Mouse (Mus musculus) ovary, postnatal 10 days (tissue): ENCODE data around the gene E130218I03Rik.
A peak's percentile ranks its signal among the peaks of the same experiment; 100 is the strongest.

Experiments used
- DNase-seq: peaks from one replicate; pipeline ENCODE4 v3.0.0; 2022; ENCODE audit warnings: low spot score

E130218I03Rik gene

DNA sequence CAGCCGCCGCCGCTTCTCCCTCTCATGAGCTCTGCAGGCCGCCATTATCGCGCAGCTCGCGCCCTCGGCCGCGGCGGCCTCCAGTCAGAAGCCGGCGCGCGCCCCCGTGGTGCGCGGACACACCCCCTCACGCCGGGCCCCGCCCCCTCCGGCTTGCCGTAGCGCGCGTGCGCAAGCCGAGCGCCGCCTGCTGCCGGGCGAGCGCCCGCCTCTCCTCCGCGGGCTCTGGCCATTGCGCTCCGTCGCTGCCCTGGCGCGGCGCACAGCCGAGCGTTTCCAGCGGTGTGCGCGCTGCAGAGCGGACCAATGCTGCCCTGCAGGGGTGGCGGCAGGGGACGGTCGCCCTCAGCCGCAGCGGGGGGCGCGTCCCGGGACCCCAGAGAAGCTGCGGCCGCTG lies 43.7 kb downstream of the E130218I03Rik start:
- peak; percentile 97 for DNase-seq

DNA sequence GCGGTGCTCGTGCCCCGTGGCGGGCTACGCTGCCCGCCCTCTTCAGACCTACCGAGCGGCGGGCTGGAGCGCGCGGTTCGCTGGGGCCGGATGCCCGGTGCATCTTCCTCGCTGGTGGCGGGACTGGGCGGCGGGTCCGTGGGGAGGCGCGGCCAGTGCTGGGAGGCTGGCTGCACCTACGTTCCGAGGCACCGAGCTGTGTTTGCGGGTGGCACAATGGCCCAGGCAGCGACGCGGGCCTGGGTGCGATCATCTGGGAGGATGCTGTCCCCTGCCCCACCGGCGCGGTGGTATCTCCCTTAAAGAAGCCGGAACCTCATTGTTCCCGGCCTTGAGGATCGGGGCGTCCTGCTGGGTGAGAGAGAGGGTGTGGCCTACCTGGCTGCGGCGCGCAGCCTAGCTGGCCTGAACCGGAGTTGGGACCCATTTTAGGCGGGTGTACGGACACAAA lies 44.1 kb downstream of the E130218I03Rik start, which contains the start of gene Pdik1l:
Gene Pdik1l (minus strand): TSS at position 321 of the 451 bp plus-strand sequence.
- DNase-seq, result peak; percentile 57

DNA sequence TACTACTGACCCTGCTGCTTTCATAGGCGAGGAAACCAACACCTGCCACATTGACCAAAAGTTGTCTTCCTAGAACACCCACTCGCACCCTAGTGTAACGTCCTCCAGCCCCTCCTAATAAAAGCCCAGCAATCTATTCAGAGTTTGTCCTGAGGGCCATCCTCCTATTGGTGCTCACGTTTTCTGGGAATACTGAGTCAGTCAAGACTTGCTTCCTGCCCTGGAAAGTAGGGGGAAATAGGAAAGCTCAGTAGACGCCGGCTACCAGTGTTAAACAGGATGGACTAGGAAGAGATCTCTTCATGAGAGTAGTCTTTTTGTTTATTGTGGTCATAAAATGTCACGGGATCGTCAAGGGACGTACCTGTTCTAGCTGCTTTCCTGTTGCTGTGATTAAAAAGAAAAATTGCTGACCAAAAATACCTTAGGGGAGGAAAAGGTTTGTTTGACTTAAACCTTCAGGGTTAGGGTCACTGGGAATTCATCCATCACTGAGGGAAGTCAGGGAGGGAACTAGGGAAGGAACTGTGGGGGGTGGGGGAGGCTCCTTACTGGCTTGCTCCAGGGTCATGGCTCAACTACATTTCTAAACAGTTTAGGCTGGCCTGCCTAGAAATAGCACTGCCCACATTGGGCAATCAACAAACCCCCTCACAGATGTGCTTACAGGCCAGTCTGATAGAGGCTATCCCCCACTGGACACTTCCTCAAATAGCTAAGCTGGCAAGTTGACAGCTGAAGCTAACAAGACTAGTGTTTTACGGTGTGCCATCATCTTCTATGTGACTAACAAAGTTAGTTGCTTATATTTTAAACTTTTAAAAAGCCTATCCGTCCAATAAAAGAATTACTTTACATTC lies 45.2 kb downstream of the E130218I03Rik start:
- DNase-seq, result no peak

DNA sequence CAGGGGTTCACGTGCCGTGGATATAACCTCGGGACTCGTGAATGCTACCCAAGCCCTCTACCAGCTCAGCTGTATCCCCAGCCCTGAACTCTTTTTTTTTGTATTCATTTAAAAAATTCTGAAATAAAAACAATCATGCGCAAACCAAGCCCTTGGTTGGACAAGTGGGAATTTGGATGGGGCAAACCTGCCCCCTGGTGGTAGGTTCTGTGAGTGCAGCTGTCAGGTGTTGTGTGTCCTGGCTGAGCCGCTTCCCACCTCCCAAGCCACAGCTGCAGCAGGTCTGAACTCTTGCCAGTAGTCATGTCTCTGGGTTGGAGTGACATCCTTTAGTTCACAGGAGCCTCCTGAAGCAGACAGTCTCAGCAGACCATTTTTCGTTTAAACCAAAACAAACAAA lies 48.6 kb downstream of the E130218I03Rik start:
- peak; percentile 56 for DNase-seq

DNA sequence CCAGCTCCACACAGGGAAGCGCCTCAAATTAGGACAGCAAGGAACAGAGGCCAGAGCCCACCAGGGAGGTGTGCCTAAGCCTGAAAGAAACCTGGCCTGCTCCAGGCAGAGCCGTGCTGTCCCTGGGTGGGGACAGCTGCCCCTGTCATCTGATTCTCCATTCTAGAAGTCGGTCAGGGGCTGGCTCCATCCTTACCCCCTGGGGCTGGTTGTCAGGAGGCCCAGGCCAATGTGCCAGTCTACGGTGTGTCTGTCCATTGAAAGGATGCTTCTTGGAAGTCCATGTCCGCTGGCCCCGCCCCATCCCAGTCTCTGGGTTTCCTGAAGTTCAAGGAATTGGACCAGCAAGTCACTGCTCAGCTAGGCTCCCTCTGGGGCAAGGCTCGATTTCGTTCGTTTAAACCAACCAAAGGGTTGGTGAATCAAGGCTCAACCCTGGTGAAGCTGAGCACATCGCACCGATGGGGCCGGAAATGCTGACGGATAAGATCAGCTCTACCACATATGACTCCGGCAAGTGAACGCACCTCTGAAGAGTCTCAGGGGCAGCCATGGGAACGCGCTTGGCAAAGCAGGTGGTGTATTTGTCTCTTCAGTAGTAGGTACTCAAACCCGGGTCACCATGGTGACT lies 49.7 kb downstream of the E130218I03Rik start:
- DNase-seq, result no peak

DNA sequence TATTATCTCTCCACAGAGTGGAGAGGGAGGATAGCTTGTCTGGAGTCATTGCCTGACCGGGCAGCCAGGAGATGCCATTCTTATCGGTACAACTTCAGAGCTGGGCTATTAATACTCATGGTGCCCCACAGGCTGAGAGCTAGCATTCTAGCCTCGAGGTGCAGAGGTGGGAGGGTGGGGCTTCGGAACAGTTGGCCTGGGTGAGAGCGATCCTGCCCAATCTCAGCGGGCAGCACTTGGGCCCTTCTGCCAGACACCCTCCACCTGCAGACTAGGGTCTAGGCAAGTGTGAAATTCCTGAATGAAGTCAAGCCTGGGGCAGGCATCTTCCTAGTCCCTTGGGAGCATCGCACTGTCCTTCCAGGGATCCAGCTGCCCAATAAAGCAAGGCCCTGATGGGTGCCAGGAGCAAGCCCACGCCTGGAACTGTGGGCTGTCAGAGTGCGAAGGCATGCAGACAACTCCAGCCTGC lies 50.3 kb downstream of the E130218I03Rik start:
- DNase-seq, result no peak
